Mouse (Mus musculus) limb, embryonic 14.5 days (tissue): ENCODE measurements around the gene Ctdnep1. TPM values are rescaled to one million over a fixed set of nuclear protein-coding genes. Genes with fewer than 3 reads are reported as not detected.
"Not testable (repeated sequence)": the region's sequence is repeated elsewhere in the genome, so short reads cannot be mapped to it uniquely, and the experiment has no call there.

ENCODE experiments used
- ATAC-seq: fragments of 200-750 bp; cut with Nextera tagmentation; 2 replicates; pipeline ENCODE4 v1.8.0; 2017; ENCODE audit warnings: low read depth, moderate number of reproducible peaks, moderate TSS enrichment; ENCODE audit not compliant: low FRiP score
- DNase-seq: peaks from one replicate; pipeline ENCODE4 v3.0.0-alpha.2; 2015; ENCODE audit warnings: low spot score
- H3K27ac ChIP-seq: fragments of 300-500 bp; sonication (generic); replicated peaks from 2 replicates; pipeline ENCODE4 v1.5.1; 2014; ENCODE audit warnings: low read depth, mild to moderate bottlenecking, low read length, moderate library complexity, mixed read lengths
- H3K27me3 ChIP-seq: fragments of 300-500 bp; sonication (generic); 2 replicates; pipeline ENCODE4 v1.6.1; 2014; ENCODE audit warnings: low read length, mixed read lengths; ENCODE audit not compliant: control insufficient read depth, insufficient read depth
- H3K36me3 ChIP-seq: fragments of 300-500 bp; sonication (generic); 2 replicates; pipeline ENCODE4 v1.6.1; 2014; ENCODE audit warnings: mild to moderate bottlenecking, low read length, moderate library complexity, mixed read lengths; ENCODE audit not compliant: control insufficient read depth, insufficient read depth
- H3K4me1 ChIP-seq: fragments of 300-500 bp; sonication (generic); 2 replicates; pipeline ENCODE4 v1.6.1; 2014; ENCODE audit warnings: antibody characterized with exemption, low read length, mixed read lengths; ENCODE audit not compliant: control insufficient read depth, insufficient read depth
- H3K4me2 ChIP-seq: fragments of 300-500 bp; sonication (generic); replicated peaks from 2 replicates; pipeline ENCODE4 v1.6.1; 2014; ENCODE audit warnings: low read depth, mild to moderate bottlenecking, low read length, moderate library complexity; ENCODE audit not compliant: severe bottlenecking
- H3K4me3 ChIP-seq: fragments of 300-500 bp; sonication (generic); replicated peaks from 2 replicates; pipeline ENCODE4 v1.5.1; 2014; ENCODE audit warnings: low read length
- H3K9ac ChIP-seq: fragments of 300-500 bp; sonication (generic); 2 replicates; pipeline ENCODE4 v1.6.1; 2014; ENCODE audit warnings: mild to moderate bottlenecking, low read depth, low read length, moderate library complexity; ENCODE audit not compliant: severe bottlenecking
- H3K9me3 ChIP-seq: fragments of 300-500 bp; sonication (generic); 2 replicates; pipeline ENCODE4 v1.6.1; 2016; ENCODE audit warnings: low read length; ENCODE audit not compliant: control insufficient read depth
- POLR2A ChIP-seq: fragments of 200-500 bp; IDR thresholded peaks from 2 replicates; pipeline ENCODE4 v1.8.0; 2012; ENCODE audit warnings: inconsistent platforms, mild to moderate bottlenecking, moderate library complexity, borderline replicate concordance; ENCODE audit not compliant: insufficient read depth, insufficient read length; ENCODE audit errors: extremely low read depth
- WGBS: fragments of 180-500 bp; shearing (Covaris S2); extraction: QIAGEN DNeasy Blood & Tissue Kit; methylation state at CpG from one replicate; pipeline ENCODE4 v1.1.7; 2014; 5-methylcytosine and 5-hydroxymethylcytosine counted together
- polyA plus RNA-seq, 2 experiments: library from polyadenylated mRNA; depleted of rRNA in 1 of 2; stranded (reverse) in 1 of 2; unstranded in 1 of 2; fragments of >200 nt; fragmentation: Nextera tagmentation in 1 of 2; extraction: Ambion mirVana in 1 of 2; gene quantifications; 2 replicates each; pipeline versions ENCODE4 v1.2.1 to v1.2.3; 2012 to 2014

The Ctdnep1 gene
- polyA plus RNA-seq, 2 experiments = 38.3 to 117 TPM

DNA sequence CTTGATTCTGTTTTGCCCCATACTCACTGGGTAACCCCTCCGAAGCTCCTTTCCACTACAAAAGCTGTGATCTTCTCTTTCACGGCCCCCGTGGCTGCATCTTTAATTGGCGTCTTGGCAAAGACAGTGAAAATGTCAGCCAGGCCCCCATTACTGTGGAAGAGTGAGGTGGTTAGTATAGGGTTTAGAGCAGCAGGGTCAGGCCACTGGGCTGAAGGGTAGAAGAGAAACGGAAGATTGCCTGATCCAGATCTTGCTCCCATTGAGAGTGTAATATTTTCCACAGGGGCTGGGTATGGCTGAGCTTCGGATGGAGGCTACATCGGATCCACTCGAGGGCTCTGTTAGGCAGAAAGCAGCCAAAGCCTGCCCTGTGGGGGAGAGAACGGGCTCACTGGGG is 32.0 kb downstream of the Ctdnep1 start:
- no peak overlapping the region for H3K27ac ChIP-seq
- 86% methylated on average over 9 of the region's 9 CpGs for WGBS
- no peaks in the 10 kb centered on the region for H3K9me3 ChIP-seq
- no peak for TF ChIP-seq POLR2A
- H3K4me1 ChIP-seq = peaks cover 18% of the 10 kb centered on the region
- no peak overlapping the region for H3K4me3 ChIP-seq
- no peak for DNase-seq
- H3K4me2 ChIP-seq = no peak overlapping the region
- no peak overlapping the region for H3K9ac ChIP-seq
- peaks cover 60% of the 10 kb centered on the region for H3K36me3 ChIP-seq
- H3K27me3 ChIP-seq = no peaks in the 10 kb centered on the region
- ATAC-seq = no peak

DNA sequence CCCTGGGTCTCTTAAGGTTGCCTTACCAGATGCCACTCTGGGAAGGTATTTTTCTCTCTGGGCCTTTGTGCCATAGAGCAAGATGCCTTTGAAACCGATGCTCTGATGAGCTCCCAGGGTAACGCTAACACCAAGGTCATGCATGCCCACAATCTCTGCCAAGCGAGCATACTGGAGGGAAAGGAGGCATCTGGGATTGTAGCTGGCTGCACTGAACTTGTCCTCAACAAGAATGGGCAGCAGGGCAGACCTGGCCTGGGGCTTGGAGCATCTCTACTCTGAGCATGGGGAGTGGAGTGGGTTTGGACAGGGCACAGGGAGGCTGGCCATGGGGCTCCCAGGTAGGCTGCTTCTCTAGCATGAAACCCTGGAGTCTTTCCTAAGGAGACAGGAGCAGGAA is 32.5 kb downstream of the Ctdnep1 start:
- no peak overlapping the region for H3K4me2 ChIP-seq
- no peak for TF ChIP-seq POLR2A
- H3K27me3 ChIP-seq = no peaks in the 10 kb centered on the region
- H3K27ac ChIP-seq = no peak overlapping the region
- WGBS = 90% methylated on average over 3 of the region's 3 CpGs
- H3K36me3 ChIP-seq = peaks cover 55% of the 10 kb centered on the region
- peaks cover 20% of the 10 kb centered on the region for H3K4me1 ChIP-seq
- H3K4me3 ChIP-seq = no peak overlapping the region
- H3K9me3 ChIP-seq = no peaks in the 10 kb centered on the region
- ATAC-seq (no peak), DNase-seq (no peak)
- H3K9ac ChIP-seq = no peak overlapping the region

DNA sequence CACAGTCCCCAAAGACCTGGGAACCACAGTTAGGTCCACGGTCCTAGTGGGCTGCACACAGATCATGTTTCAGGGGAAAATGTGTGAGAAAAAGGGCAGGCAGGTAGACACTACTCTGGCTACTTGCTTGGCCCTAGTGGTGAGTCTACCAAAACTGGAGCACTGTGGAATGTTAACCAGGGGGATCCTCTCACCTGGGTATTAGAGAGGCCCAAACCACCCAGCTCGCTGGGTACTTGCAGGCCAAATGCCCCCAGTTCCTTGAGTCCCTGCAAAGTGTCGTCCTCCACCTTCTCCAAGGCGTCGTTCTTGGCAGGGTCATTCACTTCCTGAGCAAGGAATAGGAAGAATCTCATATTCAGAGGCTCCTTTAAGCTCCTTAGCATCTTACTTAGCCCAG is 33.1 kb downstream of the Ctdnep1 start:
- Histone ChIP-seq H3K4me2 (no peak overlapping the region; the same call in 1 of the 2 replicates), H3K4me1 (peaks cover 23% of the 10 kb centered on the region), H3K36me3 (peaks cover 48% of the 10 kb centered on the region), H3K9me3 (no peaks in the 10 kb centered on the region), H3K9ac (no peak overlapping the region), H3K27ac (no peak overlapping the region), H3K27me3 (no peaks in the 10 kb centered on the region), H3K4me3 (no peak overlapping the region)
- 58% methylated on average over 5 of the region's 5 CpGs for WGBS
- DNase-seq (no peak), ATAC-seq (no peak)
- no peak for TF ChIP-seq POLR2A

DNA sequence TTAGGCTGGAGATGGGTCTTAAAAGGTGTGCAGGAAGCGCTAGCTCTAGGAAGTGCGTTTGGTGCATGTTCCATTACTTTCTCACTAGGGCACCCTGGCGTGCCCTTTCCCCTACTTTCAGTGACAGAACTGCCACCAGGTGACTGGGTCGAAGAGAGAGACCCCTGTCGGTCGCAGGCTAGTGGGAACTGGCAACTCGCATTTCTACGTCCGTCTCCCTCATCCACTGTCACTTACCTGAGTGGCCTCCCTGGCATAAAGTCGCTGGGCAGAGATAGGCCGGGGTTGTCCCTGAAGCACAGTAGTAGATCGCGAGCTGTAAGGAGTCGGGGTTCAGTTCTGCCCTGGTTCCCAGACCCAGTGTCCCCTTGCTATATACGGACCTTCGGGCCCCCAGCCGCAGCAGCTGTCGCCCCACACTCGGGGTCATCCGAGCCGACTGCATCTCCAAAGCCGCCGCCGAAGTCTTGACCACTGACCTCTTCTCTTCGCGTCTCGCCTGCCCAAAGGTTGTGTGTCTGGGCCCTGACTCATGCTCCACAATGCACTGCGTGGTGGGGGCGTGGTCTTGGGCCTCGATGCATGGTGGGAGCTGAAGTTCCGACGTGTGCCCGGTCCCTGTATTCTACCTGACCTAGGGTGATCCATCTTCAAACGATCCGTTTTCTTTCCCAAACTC is 34.1 kb downstream of the Ctdnep1 start, which contains the start of gene Acadvl:
Gene Acadvl, minus strand, starts transcription at position 532 of the 679 bp plus-strand sequence.
- Histone ChIP-seq H3K4me1 (peaks cover 32% of the 10 kb centered on the region), H3K4me2 (peak within 1 kb of the TSS; percentile 85), H3K27ac (peak within 1 kb of the TSS; percentile 53), H3K9me3 (no peaks in the 10 kb centered on the region), H3K27me3 (no peaks in the 10 kb centered on the region), H3K36me3 (peaks cover 39% of the 10 kb centered on the region), H3K4me3 (peak within 1 kb of the TSS; percentile 55), H3K9ac (peak within 1 kb of the TSS; percentile 71)
- ATAC-seq (peak; percentile 77), DNase-seq (peak; percentile 78)
- under 1% methylated on average over 34 of the region's 35 CpGs for WGBS
- no peak for TF ChIP-seq POLR2A

DNA sequence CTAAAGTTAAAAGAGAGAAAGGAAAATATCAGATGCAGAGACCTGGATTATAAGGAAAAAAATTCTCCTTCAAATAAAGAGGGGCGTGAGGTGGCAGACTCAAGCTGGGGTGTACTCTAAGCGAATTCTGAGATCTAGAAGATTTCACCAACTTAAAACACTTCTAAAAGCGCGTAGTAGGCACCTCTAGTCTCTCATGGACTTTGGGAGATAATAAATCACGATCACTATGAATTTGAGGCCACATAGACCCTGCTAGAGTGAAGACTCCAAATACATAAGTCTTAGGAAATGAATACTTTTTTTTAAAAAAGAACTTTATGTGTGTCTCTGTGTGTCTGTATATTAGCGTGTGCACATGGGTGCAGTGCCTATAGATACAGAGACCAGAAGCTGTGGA is 34.7 kb downstream of the Ctdnep1 start:
- Histone ChIP-seq H3K36me3 (peaks cover 32% of the 10 kb centered on the region), H3K4me2 (peak overlapping the region; percentile 85), H3K9me3 (no peaks in the 10 kb centered on the region), H3K4me3 (peak overlapping the region; percentile 55; the same call in 1 of the 2 replicates), H3K27ac (no peak overlapping the region), H3K4me1 (peaks cover 38% of the 10 kb centered on the region), H3K27me3 (no peaks in the 10 kb centered on the region), H3K9ac (no peak overlapping the region)
- no peak for ATAC-seq
- no peak for DNase-seq
- 72% methylated on average over 6 of the region's 6 CpGs for WGBS
- no peak for TF ChIP-seq POLR2A

DNA sequence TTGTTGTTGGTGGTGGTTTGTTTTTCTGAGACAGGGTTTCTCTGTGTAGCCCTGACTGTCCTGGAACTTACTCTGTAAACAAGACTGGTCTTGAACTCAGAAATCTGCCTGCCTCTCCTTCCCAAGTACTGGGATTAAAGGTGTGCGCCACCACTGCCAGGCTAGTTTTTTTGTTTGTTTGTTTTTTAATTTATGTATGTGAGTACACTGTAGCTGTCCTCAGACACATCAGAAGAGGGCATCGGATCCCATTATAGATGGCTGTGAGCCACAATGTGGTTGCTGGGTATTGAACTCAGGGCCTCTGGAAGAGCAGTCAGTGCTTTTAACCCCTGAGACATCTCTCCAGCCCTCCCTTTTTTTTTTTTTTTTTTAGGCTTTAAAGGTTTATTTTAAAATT is 35.2 kb downstream of the Ctdnep1 start:
- peaks cover 41% of the 10 kb centered on the region for H3K4me1 ChIP-seq
- not testable (repeated sequence) for H3K27me3 ChIP-seq, H3K4me2 ChIP-seq, H3K9me3 ChIP-seq, H3K27ac ChIP-seq, H3K9ac ChIP-seq, DNase-seq, ATAC-seq, H3K4me3 ChIP-seq
- WGBS = 87% methylated on average over 2 of the region's 2 CpGs
- H3K36me3 ChIP-seq = peaks cover 27% of the 10 kb centered on the region
